Comparison of ENCODE assay signal across 7 mouse cellular contexts in genomic region chr17:28233091-28233731, GRCm38 (mm10). TPM values are rescaled to one million over a fixed set of nuclear protein-coding genes. Genes with fewer than 3 reads are reported as not detected.
DNase-seq lines count a peak whose midpoint lies in the region; ATAC-seq and TF ChIP-seq lines count a peak whose summit lies in the region.

No protein-coding gene starts in this region.

- peak; percentile 48 for DNase-seq in 3T3-L1 (ENCODE audit: low read depth, low spot score)
- peak; percentile 56 to 65 for DNase-seq in B cell, adult 2 months
- DNase-seq in embryonic facial prominence, embryonic 11.5 days (ENCODE audit: low spot score): no peak
- DNase-seq in heart, postnatal 4 days: peak; percentile 63
- DNase-seq in limb, embryonic 14.5 days (ENCODE audit: low spot score): no peak
- DNase-seq in frontal cortex, postnatal 10 days (ENCODE audit: low spot score in 2 of 2): no peak

- H3K4me3 ChIP-seq in embryonic facial prominence, embryonic 11.5 days (ENCODE audit: low read depth, low read length): peak overlapping the region; percentile 79
- H3K4me3 ChIP-seq in limb, embryonic 14.5 days (replicated peaks; ENCODE audit: low read length): peak overlapping the region; percentile 81
- peak overlapping the region; percentile 78 for H3K4me3 ChIP-seq in midbrain, embryonic 15.5 days

- no peaks in the 10 kb centered on the region for H3K9me3 ChIP-seq in embryonic facial prominence, embryonic 11.5 days (replicated peaks; ENCODE audit: control insufficient read depth, low read length)
- no peaks in the 10 kb centered on the region for H3K9me3 ChIP-seq in limb, embryonic 14.5 days (ENCODE audit: control insufficient read depth, low read length)
- no peaks in the 10 kb centered on the region for H3K9me3 ChIP-seq in midbrain, embryonic 15.5 days

- no peak for TF ChIP-seq POLR2A in limb, embryonic 14.5 days (IDR thresholded peaks at IDR 0.05; ENCODE audit: borderline replicate concordance, extremely low read depth, insufficient read depth, insufficient read length)

- peak overlapping the region; percentile 87 for H3K9ac ChIP-seq in embryonic facial prominence, embryonic 11.5 days (replicated peaks; ENCODE audit: low read length)
- H3K9ac ChIP-seq in limb, embryonic 14.5 days (ENCODE audit: low read depth, low read length, severe bottlenecking): peak overlapping the region; percentile 90
- peak overlapping the region; percentile 69 for H3K9ac ChIP-seq in midbrain, embryonic 15.5 days

- ATAC-seq in embryonic facial prominence, embryonic 11.5 days (replicated peaks; ENCODE audit: insufficient number of reproducible peaks, low FRiP score, low TSS enrichment, low read depth): peak; percentile 22; the same call in 1 of the 2 replicates
- no peak for ATAC-seq in limb, embryonic 14.5 days (ENCODE audit: low FRiP score, low read depth)
- no peak; the same call in 1 of the 2 replicates for ATAC-seq in midbrain, embryonic 15.5 days (replicated peaks)

- H3K27me3 ChIP-seq in embryonic facial prominence, embryonic 11.5 days (ENCODE audit: control insufficient read depth, insufficient read depth, low read length): no peaks in the 10 kb centered on the region
- no peaks in the 10 kb centered on the region for H3K27me3 ChIP-seq in limb, embryonic 14.5 days (ENCODE audit: control insufficient read depth, insufficient read depth, low read length)
- H3K27me3 ChIP-seq in midbrain, embryonic 15.5 days (replicated peaks): no peaks in the 10 kb centered on the region

- 6% methylated on average over 17 of the region's 17 CpGs for WGBS in embryonic facial prominence, embryonic 11.5 days
- 2% methylated on average over 17 of the region's 17 CpGs for WGBS in limb, embryonic 14.5 days
- 4% methylated on average over 17 of the region's 17 CpGs for WGBS in midbrain, embryonic 15.5 days

- no peaks in the 10 kb centered on the region; the same call in 1 of the 2 replicates for H3K36me3 ChIP-seq in embryonic facial prominence, embryonic 11.5 days (replicated peaks; ENCODE audit: control insufficient read depth, insufficient read depth, low read depth, low read length)
- peaks cover 21% of the 10 kb centered on the region for H3K36me3 ChIP-seq in limb, embryonic 14.5 days (ENCODE audit: control insufficient read depth, insufficient read depth, low read length)
- H3K36me3 ChIP-seq in midbrain, embryonic 15.5 days (replicated peaks): no peaks in the 10 kb centered on the region

- H3K4me1 ChIP-seq in embryonic facial prominence, embryonic 11.5 days (ENCODE audit: control insufficient read depth, insufficient read depth, low read length): no peaks in the 10 kb centered on the region
- H3K4me1 ChIP-seq in limb, embryonic 14.5 days (ENCODE audit: control insufficient read depth, insufficient read depth, low read length): peaks cover 13% of the 10 kb centered on the region
- H3K4me1 ChIP-seq in midbrain, embryonic 15.5 days: peaks cover 17% of the 10 kb centered on the region

- no peak overlapping the region for H3K27ac ChIP-seq in embryonic facial prominence, embryonic 11.5 days (replicated peaks; ENCODE audit: low read depth, low read length)
- peak overlapping the region; percentile 83 for H3K27ac ChIP-seq in limb, embryonic 14.5 days (replicated peaks; ENCODE audit: low read depth, low read length)
- peak overlapping the region; percentile 71 for H3K27ac ChIP-seq in midbrain, embryonic 15.5 days

- H3K4me2 ChIP-seq in embryonic facial prominence, embryonic 11.5 days (ENCODE audit: low read depth, low read length): peak overlapping the region; percentile 75
- peak overlapping the region; percentile 85 for H3K4me2 ChIP-seq in limb, embryonic 14.5 days (replicated peaks; ENCODE audit: low read depth, low read length, severe bottlenecking)
- peak overlapping the region; percentile 93 for H3K4me2 ChIP-seq in midbrain, embryonic 15.5 days

RNA-seq across cellular contexts. Expression of gene Ppard, which starts 0.7 kb away (rescaled TPM):
- polyA plus RNA-seq in embryonic facial prominence, embryonic 11.5 days (2014; fragmentation: Nextera tagmentation; extraction: Ambion mirVana): 1.9 and 2.0 TPM in 2 replicates
- total RNA-seq in heart, postnatal 4 days (2021): 10 to 100 TPM; 21.9 to 22.3 TPM
- 29.2 and 37.9 TPM in 2 replicates for polyA plus RNA-seq in limb, embryonic 14.5 days (2012; rRNA removed)
- polyA plus RNA-seq in limb, embryonic 14.5 days (2014; fragmentation: Nextera tagmentation; extraction: Ambion mirVana): 3.7 and 4.2 TPM in 2 replicates
- 1.8 TPM in 2 replicates for polyA plus RNA-seq in midbrain, embryonic 15.5 days (2015; fragmentation: Nextera tagmentation; extraction: Ambion mirVana)

RNA-seq across cellular contexts. Expression of gene Def6, which starts 25.6 kb away (rescaled TPM):
- polyA plus RNA-seq in embryonic facial prominence, embryonic 11.5 days (2014; fragmentation: Nextera tagmentation; extraction: Ambion mirVana): 2.6 and 3.0 TPM in 2 replicates
- total RNA-seq in heart, postnatal 4 days (2021): 1 to 10 TPM; 2.8 to 3.3 TPM
- 14.6 and 15.5 TPM in 2 replicates for polyA plus RNA-seq in limb, embryonic 14.5 days (2012; rRNA removed)
- polyA plus RNA-seq in limb, embryonic 14.5 days (2014; fragmentation: Nextera tagmentation; extraction: Ambion mirVana): 10.0 and 12.7 TPM in 2 replicates
- polyA plus RNA-seq in midbrain, embryonic 15.5 days (2015; fragmentation: Nextera tagmentation; extraction: Ambion mirVana): 5.3 and 7.3 TPM in 2 replicates

RNA-seq across cellular contexts. Expression of gene Zfp523, which starts 56.3 kb away (rescaled TPM):
- polyA plus RNA-seq in embryonic facial prominence, embryonic 11.5 days (2014; fragmentation: Nextera tagmentation; extraction: Ambion mirVana): 26.8 and 28.3 TPM in 2 replicates
- 10 to 100 TPM; 29.2 to 32.8 TPM for total RNA-seq in heart, postnatal 4 days (2021)
- polyA plus RNA-seq in limb, embryonic 14.5 days (2012; rRNA removed): 79.1 and 97.1 TPM in 2 replicates
- 37.5 and 37.7 TPM in 2 replicates for polyA plus RNA-seq in limb, embryonic 14.5 days (2014; fragmentation: Nextera tagmentation; extraction: Ambion mirVana)
- polyA plus RNA-seq in midbrain, embryonic 15.5 days (2015; fragmentation: Nextera tagmentation; extraction: Ambion mirVana): 53.4 and 55.0 TPM in 2 replicates

Comparison
In these comparisons a context has a peak if more than half of its experiments do, and no peak if none do; other contexts are left out.
1. DNase-seq: peak in 3T3-L1 (single experiment), B cell, adult 2 months (2 of 2) and heart, postnatal 4 days (single experiment); none in embryonic facial prominence, embryonic 11.5 days (single experiment), limb, embryonic 14.5 days (single experiment) and frontal cortex, postnatal 10 days (0 of 2).
2. Peak in every context shown above with its lines, with median percentiles within 50 percentile points of each other: H3K4me2 ChIP-seq, H3K4me3 ChIP-seq and H3K9ac ChIP-seq.